Mouse (Mus musculus) gastrocnemius, adult 18-20 months (tissue): Measurements from ENCODE around the gene Brd9. TPM values are rescaled to one million over a fixed set of nuclear protein-coding genes. Genes with fewer than 3 reads are reported as not detected.

Experiments
- DNase-seq: peaks from one replicate; pipeline ENCODE4 v3.0.0; 2021; ENCODE audit warnings: low spot score
- long read RNA-seq, 2 experiments: library from polyadenylated mRNA; stranded (forward); transcript quantifications; one replicate each; pipeline ENCODE4 v2.0.0; 2021
- total RNA-seq, 2 experiments: library from RNA; stranded (reverse); gene quantifications; 2 replicates each; pipeline ENCODE4 v1.2.3; 2021

Brd9 gene
- 1 to 10 TPM; 8.8 to 9.4 TPM for total RNA-seq
- long read RNA-seq, experiment 1, transcript Brd9-201 (16 exons, 2,407 nt): major isoform, 12 of 19 reads
- long read RNA-seq, experiment 1, partial matches to known transcripts: 1 of 19 reads
- long read RNA-seq, experiment 1, other reads (novel, unspliced or antisense): 3 of 19 reads
- long read RNA-seq, experiment 2, transcript Brd9-201 (16 exons, 2,407 nt): major isoform, 7 of 14 reads
- long read RNA-seq, experiment 2, partial matches to known transcripts: 2 of 14 reads
- long read RNA-seq, experiment 2, other reads (novel, unspliced or antisense): 3 of 14 reads

DNA sequence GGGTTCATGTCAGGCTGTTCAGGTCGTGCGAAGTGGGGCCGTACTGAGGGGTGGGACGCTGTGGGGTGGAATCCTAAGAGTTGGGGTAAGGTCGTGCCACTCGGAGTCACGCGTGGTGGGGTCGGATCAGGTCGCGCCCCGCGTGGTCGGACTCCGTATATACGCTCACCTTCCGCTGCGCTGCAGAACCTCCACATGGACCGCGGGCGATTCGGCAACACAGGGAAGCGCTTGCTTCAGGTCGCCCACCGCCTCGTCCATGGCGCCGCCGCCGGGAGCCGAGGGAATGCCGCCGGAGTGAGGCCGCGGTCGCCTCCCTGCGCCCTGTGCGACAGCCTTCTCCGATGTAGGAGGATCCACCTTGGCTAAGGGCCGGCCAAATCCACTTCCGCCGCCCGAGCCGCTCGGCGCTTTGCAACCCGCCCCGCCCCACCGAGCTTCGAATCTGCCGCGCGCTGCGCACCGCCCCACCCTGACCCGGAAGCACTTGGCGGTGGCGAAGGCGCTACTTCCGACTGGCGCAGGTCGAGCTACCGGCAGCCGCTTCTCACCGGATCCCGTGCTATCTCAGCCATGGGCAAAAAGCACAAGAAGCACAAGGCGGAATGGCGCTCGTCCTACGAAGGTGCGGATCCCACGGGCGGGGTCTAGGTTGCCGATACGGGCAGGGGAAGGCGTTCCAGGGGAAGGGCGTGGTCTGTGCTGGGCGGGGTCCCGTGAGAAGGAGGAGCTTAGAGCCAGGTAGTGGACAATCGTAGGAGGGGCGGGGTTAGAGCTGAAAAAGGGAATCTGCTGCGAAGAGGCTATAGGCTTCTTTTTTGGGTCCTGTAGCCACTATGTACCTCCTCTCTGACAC lies at the start of gene Brd9, which contains the start of gene Trip13:
Gene Brd9, plus strand, starts transcription at position 491 of the 856 bp plus-strand sequence.
Gene Trip13, minus strand, starts transcription at position 464 of the 856 bp plus-strand sequence.
- peak; percentile 89 for DNase-seq

DNA sequence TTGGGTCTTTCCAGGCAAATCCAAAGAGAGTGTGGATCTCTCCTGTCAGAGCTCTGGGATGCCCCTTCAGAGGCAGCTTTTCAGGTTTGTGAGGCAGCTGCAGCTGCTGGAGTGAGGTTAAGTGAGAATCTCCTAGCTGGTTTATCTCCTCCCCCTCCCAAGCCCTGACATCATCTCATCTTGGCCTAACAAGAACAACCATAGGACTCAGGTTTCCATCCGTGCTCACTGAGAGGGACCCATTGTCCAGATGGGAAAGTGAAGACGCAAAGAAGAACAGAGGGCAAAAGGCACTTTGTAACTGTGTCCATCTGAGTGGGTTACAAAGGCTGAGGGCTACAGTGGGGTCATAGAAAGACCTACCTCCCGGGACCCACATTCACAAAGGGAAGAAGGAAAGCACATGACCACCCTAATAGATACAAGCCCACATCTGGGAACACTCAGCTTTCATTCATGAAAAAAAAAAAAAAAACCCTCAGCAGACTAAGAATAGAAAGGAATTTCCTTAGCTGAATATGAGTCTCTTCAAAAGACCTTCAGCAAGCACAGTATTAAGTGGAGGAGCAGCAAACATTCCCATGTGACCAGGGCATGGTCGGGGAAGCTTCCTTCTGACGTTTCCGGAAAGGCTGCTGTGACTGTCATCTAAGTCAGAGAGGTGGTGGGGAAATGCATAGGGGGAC lies 45.0 kb upstream of the Brd9 start:
- no peak for DNase-seq

DNA sequence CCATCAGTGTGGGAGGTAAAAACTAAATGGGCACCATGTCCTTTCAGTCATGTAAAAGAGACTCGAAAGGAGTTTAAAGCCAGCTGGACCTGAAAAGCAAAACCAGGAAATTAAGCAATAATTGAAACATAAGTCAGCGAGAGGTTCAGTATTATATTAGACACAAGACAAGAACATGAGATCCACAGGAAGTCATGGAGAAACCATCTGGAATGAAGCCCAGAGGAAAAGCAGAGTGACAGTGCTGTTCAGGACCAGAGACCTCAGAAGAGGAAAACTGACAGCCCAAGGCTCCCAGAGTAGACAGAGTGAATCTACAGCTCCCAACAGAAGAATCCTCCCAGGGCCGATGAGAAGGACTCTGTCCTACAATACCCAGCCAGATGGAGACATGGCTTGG lies 40.0 kb upstream of the Brd9 start:
- DNase-seq: no peak

DNA sequence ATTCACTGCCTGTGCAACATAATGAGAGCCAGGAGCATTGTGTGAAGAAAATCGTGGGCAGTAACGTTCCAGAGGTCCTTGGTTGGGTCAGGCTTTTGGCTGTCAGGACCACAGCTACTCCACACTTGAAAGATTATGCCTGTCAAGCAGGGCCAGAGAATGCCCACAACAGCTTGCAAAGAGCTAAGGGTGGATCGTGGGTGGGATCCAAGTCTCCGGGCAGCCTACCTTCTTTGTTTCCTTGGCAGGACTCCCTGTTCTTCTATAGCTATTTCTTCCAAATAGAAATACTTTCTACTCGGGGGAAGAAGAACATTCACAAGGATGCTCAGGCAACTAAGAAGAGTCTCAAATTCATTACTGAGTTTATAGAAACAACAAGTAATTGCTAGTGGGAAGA lies 30.5 kb upstream of the Brd9 start:
- no peak for DNase-seq

DNA sequence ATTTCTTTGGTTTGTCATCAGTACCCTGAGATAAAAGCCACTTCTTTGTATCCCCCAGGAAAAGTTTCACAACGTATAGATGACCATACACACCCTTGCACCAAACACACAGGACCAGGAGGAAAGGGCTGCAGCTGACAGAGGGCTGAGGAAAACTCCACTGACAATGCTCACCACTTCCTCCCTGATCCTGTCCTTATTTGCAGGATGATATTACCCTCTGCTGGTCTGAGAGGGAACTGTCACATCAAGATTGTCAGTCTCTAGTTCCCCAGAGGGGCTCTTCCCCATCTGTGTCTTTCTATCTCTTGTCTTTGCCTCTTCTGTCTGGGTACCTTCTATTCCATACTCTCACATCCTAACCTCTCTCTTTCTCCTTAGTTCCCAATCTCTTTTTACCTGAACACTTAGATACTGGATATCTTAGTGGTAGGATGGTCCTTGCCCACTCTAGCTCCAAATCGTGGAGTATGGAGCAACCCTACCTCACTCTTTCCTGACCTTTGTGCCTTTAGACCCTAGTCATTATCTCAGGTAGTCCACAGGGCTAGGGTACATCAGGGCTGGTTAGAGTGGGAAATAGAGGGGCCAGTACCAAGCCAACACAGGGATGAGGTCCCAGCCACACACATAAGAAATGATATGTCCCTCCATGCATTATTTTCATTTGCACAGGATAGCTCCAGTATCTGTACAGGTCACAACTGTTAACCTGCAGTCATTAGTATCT lies 29.8 kb upstream of the Brd9 start:
- DNase-seq: peak; percentile 46

DNA sequence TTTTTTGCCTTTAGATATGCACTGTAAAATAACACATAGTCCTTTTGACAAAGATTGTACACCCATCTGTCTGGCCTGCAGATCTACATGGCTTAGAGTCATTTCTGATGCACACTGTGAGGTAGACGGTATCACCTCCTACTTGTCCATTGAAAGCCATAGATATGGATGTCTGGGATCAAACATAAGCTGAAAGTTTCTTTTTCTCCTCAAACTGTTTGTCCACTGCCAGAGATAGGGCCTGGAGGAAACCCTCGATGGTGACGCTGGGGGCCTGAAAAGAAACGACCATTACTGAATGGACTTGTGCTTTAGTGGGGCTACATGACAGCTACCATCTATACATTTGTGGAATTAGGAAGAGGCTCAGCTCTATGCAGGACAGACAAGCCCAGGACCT lies 24.5 kb upstream of the Brd9 start:
- DNase-seq: no peak

DNA sequence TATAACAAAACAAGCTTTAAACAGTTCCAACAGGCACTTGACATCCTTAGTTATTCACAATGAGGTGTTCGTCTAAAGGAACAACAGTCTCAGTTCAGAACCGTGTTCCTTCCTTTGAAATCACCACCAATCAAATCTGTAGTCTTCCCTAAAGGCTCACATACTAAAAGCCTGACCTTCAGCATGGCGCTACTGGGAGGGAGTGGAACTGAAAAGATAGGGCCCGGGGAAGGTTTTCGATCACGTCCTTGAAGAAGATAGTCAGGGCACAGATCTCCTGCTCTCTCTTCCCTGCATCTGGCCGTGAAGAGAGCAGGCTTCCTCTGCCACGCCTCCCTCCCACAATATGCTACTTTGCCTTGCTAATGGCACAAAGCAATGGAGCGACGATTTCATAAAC lies 5.4 kb upstream of the Brd9 start:
- no peak for DNase-seq

DNA sequence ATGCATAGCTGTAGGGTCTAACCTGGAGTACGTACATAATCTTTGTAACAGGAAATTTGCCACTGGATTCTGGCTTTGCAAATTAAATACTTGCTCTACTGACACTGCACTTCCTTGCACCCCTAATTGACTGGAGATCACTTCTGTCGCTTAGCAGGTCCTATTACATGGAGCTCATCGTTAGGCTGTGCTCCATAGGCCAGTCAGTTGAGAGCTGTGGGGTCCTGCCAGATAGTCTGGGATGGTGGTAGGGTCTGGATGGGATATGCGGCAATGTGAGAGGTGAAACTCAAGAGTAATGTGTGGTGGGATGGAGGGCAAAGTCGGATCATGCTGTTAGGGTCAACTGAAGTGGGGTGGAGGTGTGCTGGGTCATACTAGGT lies 682 bp upstream of the Brd9 start:
- DNase-seq: peak; percentile 2

DNA sequence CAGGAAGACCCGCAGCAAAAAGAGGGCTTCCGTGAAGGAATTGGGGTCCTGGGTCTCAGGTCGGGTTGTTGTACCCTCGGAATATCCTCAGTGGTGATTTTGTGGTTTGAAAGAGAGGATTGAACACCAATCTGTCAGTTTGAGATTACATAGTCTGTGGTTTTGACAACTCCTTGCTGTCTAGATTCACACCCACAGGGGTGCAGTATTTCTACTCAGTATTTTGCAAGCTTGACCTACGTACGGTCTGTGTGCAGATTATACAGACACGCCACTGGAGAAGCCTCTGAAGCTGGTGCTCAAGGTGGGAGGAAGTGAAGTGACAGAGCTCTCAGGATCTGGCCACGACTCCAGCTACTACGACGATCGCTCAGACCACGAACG lies 558 bp downstream of the Brd9 start:
- DNase-seq: no peak

DNA sequence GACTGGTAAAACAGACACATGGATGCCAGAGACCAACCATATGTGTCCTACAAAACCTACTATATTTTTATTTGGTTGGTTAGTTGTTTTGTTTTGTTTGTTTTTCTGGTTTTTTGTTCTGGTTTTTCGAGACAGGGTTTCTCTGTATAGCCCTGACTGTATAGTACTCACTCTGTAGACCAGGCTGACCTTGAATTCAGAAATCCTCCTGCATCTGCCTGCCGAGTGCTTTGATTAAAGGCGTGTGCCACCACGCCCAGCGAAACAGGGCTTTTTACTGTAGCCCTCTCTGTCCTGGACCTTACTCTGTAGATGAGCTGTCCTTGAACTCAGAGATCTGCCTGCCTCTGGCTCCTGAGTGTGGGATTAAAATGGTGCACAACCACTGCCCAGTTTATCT lies 1.5 kb downstream of the Brd9 start:
- no peak for DNase-seq

DNA sequence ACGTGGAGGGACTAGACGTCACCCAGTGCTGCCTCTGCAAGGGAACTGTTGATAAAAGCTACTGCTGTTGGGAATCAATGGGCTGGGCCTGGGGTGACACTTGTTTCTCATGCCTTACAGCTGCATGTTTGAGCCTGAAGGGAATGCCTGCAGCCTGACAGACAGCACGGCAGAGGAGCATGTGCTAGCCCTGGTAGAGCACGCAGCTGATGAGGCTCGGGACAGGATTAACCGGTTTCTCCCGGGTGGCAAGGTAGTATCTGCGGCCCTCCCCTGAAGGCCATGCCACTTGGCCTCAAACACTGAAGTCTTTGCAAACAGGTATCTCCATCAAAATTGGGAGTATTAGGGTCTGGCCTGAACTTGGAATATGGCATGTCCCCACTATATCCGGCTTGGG lies 7.0 kb downstream of the Brd9 start:
- no peak for DNase-seq

DNA sequence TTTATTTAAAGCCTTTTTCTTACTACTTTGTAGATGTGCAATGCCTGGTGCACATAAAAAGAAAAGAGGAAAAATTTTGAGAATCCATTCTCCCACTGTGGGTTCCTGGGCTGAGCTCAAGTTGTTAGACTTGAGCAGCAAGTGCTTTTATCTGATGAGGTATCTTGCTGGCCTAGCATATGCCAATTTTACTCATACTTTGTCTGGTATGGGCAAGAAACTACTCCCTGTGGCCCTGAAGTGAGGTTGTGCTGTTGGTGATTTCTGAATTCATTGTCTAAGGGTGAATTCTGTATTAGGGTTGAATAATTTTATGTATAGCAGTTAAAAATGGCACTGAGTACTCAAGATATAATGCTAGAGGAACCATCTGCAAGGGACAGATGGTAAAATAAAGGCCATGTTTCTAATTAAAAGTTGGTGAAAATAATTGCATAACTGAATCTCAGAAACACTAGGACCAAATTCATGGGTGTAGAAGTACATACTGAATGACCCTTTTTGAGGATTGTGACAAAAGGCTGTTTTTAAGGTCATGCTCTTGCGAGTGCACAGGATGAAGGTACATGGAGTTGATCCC lies 16.0 kb downstream of the Brd9 start:
- DNase-seq: no peak

DNA sequence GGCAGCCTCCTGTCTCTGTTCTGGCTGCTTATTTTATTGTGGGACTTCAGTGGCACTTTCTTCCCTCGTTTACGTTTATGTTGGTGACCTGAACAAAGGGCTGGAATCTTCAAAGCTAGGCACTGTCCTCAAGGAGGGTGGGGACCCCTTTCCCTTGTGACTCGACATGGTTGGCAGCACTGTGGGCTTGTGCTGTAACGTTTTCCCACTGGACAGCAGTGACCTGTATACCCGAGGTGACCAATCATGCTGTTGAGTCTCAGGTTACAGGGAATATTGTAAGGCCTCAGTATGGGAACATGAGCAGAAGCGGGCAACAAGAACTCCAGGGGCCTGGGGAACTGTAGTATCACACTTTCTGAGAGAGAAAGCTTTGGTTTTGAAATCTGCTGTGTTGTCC lies 17.1 kb downstream of the Brd9 start:
- no peak for DNase-seq

DNA sequence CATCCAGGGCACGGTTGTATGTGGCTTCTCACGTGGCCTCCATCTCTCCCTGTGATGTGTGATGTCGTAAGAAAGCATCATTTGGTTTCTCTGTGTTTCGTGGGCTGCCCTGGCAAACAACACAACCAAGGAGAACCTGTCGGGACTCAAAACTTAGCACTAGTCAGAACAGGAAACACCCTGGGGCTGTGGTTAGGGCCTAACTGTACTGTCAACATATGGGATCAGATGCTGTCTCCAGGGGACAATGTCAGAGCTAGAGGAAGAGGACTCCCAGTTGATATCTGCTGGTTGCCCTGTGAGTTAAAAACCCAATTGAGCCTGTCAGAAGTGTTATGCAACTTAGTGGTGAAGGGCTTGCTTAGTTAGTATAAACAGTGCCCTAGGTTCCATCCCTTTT lies 17.9 kb downstream of the Brd9 start:
- no peak for DNase-seq

DNA sequence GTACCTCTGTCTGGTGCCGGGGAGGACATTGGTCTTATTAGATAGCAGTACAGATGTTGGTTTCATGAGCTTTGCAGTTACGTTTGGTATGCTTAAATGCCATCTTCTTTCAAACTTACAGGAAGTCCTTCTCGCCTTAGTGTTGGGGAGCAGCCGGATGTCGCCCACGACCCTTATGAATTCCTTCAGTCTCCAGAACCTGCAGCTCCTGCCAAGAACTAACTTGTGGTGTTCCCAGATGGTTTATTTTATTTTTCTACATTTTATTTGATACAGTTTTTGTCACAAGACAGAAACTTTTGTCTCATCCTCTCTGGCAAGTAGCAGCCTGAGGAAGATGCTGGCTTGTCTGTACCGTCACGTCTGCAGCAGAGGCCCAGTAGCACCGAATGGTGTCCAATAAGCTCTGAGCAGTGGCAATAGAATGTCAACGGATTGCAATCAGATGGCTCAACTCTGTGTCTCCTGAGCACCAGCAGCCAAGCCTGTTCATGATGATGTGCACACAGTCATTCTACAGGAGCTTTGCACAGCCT lies 22.6 kb downstream of the Brd9 start:
- DNase-seq: no peak

DNA sequence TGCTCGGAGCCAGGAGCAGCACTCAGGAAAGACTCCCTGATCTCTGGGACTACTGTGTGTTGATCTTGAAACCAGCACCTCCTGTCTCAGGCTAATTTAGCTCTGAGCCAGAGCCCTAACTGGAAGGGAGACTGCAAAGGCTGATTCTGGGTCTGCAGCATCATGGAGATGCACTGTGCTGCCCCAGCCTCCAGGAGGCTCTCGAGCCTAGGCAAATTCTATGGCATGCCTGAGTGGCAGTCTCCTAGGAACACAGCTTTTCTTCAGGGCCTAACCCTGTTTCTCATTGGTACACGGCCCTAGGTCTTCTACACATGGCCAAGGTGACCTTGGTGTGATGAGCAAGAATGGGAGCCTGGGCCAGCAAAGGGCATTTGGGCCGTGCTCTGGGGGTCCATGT lies 23.6 kb downstream of the Brd9 start:
- DNase-seq: no peak

DNA sequence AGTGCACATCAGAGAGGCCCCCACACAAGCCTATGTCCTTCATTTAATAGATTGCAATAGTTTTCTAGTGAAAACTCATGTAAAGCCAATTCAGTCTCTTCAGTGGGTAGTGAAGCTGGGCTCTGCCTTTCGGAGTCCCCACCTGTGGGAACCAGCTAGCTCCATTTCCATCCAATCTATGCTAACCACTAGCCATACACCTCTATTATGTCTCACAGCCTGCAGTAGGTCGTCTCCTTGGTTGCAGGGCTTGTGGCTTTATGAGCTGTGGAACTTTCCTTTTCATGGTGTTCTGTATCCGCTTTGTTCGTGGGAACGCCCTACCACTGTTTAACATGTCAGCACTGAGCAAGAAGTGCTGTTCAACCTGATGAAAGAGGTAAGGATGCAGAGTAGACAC lies 25.9 kb downstream of the Brd9 start, which contains the start of gene Zdhhc11:
Gene Zdhhc11, plus strand, starts transcription at position 301 of the 400 bp plus-strand sequence.
- no peak for DNase-seq

DNA sequence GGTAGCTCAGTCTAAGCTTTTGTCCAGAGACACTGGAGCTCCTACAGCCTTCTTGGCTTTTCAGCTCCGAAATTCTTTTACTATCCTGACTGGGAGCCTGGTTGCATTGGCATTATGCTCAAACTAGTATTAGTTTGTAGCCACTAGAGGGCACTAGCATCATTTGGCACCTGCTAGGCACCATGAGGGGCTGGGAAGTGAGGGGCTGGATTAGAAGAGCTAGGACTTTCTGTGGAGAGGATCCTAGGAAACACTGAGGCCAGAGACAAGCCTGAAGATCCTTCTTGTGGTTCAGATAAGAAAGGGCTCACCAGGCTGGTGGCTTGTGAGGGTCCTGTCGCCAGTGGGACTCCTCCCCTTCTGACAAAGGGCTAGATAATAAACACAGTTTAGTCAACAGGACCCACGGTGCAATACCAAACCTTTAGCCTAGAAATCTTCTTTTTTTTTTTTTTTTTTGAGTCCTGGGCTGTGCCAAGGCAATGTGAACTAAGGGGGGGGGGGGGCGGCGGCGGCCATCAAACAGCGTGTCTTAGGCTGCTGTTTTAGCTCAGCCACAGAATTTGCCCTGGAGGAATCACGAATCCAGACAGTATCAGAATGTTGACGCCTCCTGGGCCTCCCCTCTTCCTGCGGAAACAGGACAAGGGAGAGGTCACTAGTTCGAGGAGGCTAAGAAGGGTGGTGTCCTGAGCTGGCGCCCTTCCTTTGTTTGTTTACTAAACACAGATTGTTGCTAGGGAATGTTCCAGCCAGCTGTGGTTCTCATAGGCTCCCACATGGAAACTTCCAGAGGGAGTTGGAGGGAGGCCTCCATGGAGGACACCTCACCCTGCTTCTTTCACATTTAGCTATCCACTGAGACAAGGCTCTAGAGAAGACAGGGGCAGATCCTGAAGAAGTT lies 33.2 kb downstream of the Brd9 start:
- DNase-seq: peak; percentile 86

DNA sequence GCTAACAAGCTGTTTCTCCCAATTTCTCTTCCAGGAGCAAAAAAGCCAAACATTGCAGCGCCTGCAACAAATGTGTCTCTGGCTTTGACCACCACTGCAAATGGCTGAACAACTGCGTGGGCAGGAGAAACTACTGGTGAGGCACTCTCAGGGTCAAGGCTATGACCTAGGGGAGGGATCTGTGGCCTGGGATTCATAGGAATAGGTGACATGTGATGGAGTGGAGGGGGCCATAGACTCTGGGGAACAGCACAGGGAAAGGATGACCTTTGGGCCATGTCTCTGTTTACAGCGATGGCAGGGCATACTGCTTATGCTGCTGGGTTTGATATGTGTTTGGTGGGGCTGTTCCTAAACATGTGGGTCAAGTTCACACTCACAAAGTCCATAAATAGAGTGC lies 36.9 kb downstream of the Brd9 start:
- DNase-seq: no peak

DNA sequence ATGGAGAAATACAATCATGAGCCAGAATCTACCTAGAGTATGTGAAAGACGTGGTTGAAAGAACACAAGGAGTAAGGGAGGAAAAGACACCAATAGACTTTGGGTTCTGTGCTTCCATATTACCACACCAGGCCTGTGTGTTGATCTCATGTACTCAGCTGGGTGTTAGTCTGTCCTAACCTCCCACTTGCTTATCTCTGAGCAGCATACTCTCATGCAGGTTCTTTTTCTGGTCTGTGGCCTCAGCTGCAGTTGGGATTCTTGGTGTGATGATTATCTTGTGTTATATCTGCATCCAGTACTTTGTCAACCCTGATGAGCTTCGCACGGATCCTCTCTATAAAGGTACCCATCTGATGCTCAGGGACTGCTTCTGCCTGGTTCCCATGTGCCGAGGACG lies 39.3 kb downstream of the Brd9 start:
- DNase-seq: no peak
